Mouse (Mus musculus) left cerebral cortex, adult 2 months (tissue): ENCODE data around the gene Gpm6b. TPM values are rescaled to one million over a fixed set of nuclear protein-coding genes. Genes with fewer than 3 reads are reported as not detected.
A peak's percentile ranks its signal among the peaks of the same experiment; 100 is the strongest.

Experiments
- DNase-seq, 2 experiments: peaks; one replicate each; pipeline ENCODE4 v3.0.0; 2021 to 2022; ENCODE audit warnings: low spot score in 2 of 2, mixed read lengths in 1 of 2; ENCODE audit errors: extremely low spot score in 1 of 2
- H3K27ac ChIP-seq: fragments of 200-600 bp; 2 replicates; pipeline ENCODE4 v1.8.1; 2022
- H3K4me3 ChIP-seq: fragments of 200-600 bp; 2 replicates; pipeline ENCODE4 v1.8.1; 2022
- CTCF ChIP-seq: fragments of 200-600 bp; IDR thresholded peaks from 2 replicates; pipeline ENCODE4 v1.8.1; 2022; ENCODE audit warnings: antibody characterized with exemption, mild to moderate bottlenecking, moderate library complexity
- intact Hi-C: fragments of 180-260 bp; cut with DNase I; formaldehyde crosslinking; loops from one replicate; pipeline ENCODE4 v1.15.1; 2025
- total RNA-seq, 2 experiments: library from RNA; stranded (reverse); gene quantifications; 2 replicates each; pipeline ENCODE4 v1.2.3; 2021

The Gpm6b gene
- total RNA-seq, 2 experiments from 2014 or later = 598 to 621 TPM

DNA sequence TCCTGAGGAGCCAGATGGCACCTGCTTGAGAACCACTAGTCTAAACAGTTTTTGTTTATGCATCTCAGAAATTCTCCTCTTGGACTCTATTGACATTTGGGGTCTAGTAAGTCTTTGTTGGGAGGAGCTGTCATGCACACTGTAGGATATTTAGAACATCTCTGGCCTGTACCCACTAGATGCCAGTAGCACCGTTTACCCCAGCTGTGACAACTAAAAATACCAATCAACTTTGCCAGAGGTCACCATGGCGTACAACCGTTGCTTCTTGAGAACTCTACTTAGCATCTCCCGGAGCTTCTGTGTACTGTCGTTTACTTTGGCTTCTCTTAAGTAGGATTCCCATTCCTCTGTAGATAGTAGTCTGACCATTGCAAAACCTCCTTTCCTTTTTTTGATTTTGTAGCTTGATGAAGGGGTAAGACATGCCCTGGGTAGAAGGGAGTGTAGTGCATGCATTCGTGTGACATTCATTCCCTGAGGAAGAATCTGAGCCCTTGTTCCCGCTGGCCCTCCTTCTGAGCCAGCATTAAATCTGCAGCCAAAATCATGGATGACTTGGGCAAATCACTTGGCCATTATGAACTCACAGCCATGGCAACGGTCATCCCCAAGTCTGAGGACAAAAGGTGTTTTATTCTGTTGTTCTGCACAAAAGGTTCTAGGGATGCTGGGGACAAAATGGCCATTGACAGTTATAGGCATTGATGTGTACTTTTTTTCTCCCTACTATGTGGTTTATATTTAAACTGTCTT is 126.9 kb downstream of the Gpm6b start:
- Histone ChIP-seq H3K27ac (peak overlapping the region; percentile 13; the same call in 1 of the 2 replicates), H3K4me3 (no peak overlapping the region)
- DNase-seq = no peak
- intact Hi-C loops = no loop called here
- TF ChIP-seq CTCF = no peak

DNA sequence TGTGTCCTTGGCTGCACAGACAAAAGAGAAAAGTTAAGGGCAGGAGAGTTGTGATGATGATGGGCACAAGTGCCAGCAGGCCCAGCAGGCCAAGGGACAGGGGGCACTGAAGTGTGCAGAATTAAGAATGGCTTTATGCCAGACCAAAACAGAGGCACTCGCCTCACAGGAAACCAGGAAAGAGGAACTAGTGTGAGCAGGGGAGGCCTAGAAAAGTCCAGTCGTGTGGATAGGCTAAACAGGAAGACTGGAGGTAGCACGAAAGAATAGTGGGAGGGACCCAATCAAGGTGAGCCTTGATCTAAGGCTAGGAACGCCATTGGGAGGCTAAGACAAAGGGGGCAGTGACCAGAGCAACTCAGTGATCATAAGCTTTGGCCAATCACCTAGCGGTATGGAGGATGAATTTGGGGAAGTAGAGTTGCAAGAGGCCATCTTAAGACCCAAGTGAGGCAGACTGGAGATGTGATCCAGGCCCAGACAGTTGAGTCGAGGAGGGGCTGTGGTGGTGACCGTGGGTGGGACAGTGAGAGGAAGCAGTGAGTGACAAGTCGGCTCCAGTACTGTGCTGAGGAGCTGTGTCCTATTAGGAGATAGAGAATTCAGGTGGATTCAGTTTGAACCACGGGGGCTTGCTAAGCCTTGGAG is 138.1 kb downstream of the Gpm6b start:
- Histone ChIP-seq H3K4me3 (no peak overlapping the region), H3K27ac (no peak overlapping the region)
- TF ChIP-seq CTCF = no peak
- peak in 1 of 2 experiments; percentile 6 for DNase-seq
- intact Hi-C loops = no loop called here

DNA sequence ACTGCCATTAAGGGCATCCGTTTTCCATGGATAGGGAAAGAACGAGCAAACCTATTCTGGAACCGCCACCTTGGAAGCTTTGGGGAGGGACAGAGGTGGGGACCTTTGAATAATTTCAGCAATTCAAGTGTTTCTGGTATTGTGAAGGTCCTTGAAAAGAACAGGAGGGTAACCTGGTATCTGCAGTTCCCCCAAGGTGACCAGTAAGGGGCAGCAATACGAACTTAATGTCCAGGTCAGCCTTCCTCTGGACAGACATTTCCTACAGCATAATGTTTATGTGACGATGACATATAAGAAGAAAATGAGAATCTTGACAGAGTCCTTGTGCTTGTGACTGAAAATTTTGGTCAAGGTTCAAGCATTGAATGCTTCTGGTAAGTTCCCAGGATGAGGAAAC is 139.9 kb downstream of the Gpm6b start:
- Histone ChIP-seq H3K4me3 (no peak overlapping the region), H3K27ac (no peak overlapping the region)
- TF ChIP-seq CTCF = peak; percentile 36
- intact Hi-C loops = no loop called here
- DNase-seq = no peak

DNA sequence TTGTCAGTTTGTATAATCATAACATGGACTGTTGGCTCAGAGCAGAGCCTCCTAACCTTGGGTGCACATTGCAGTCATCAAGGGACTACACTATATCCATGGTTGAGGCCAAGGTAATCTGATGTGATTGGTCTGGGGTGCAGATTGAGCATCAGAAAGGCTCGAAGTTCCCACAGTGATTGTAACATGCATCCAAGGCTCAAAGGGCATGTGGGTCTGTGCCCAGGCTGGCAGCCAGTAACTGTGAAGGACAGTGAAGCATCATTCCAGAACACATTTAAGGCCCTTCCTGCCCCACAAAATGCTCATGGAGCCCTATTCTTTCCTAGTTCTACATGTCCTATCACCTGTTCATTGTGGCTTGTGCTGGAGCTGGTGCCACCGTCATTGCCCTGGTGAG is 144.9 kb downstream of the Gpm6b start:
- Histone ChIP-seq H3K4me3 (no peak overlapping the region), H3K27ac (no peak overlapping the region)
- intact Hi-C loops = no loop called here
- no peak for TF ChIP-seq CTCF
- no peak for DNase-seq

DNA sequence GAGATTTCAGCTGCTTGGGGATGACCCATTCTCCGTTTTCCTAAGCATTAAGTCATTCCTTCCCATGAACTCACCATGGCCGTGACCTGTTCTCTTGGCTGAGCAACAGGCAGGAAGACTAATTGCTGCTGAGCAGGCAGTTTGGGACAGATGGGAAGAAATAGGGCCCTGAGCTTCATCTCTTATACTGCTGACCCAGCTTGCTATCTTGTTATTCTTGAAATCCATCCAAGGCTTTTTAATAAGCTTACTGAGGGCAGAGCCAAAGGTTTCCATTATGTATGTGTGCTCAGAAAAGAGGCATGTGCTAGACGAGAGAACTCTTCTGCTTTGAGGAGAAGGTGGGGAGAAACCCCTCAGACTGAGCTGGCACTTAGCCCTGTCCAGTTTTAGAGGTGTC is 146.2 kb downstream of the Gpm6b start:
- Histone ChIP-seq H3K27ac (no peak overlapping the region), H3K4me3 (no peak overlapping the region)
- no peak for TF ChIP-seq CTCF
- intact Hi-C loops = no loop called here
- no peak for DNase-seq

DNA sequence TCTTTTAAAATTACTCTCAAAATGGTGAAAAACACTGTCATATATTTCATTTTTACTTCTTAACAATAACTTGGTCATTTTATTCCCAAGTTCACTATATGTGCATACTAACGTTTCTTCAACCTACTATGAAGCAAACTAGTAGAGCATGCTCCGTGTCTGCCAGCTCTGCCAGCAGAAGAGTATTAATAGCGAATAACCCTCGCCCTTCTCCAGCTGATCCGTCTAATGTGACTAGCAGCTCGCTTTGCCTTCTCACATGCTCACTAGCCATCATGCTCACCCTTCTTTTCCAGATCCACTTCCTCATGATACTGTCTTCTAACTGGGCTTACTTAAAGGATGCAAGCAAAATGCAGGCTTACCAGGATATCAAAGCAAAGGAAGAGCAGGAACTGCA is 147.9 kb downstream of the Gpm6b start:
- intact Hi-C loops = no loop called here
- TF ChIP-seq CTCF = no peak
- no peak overlapping the region for H3K4me3 ChIP-seq
- no peak for DNase-seq
- H3K27ac ChIP-seq = no peak overlapping the region

DNA sequence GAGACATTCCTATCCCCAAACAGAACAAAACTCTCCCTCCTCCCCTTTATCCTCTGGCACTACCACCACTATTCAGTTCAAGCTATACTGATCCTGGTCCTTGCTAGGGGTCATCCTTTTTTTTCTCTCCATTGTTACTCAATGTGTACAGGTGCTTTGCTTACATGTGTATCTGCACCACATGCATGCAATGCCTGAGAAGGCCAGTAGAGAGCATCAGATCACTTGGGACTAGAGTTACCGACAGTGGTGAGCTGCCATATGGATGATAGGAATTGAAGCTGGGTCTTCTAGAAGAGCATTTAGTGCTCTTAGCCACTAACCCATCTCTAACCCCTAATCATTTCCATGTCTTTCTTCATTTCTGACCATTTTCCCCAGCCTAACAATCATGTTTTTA is 155.0 kb downstream of the Gpm6b start:
- no peak for DNase-seq
- intact Hi-C loops = no loop called here
- TF ChIP-seq CTCF = peak; percentile 15
- no peak overlapping the region for H3K27ac ChIP-seq
- H3K4me3 ChIP-seq = no peak overlapping the region

DNA sequence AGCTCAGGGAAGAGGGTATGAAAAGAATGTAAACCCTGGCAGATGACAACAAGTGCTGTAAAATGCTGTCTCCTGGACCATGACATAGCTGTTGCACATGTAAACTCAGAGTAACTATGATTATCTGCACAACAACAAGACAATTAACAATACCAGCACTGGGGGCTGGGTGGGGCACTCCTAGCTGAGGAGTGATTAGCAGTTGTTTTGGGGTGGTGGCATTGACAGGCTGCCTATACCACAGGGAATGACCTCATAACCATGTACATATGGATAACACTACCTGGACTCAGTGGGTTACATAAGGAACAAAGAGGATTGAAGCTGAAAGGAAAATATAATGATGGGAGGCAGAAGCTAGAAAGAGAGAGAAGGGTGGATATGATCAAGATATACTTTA is 169.2 kb downstream of the Gpm6b start:
- Histone ChIP-seq H3K27ac (no peak overlapping the region), H3K4me3 (no peak overlapping the region)
- no peak for DNase-seq
- no peak for TF ChIP-seq CTCF
- intact Hi-C loops = no loop called here

DNA sequence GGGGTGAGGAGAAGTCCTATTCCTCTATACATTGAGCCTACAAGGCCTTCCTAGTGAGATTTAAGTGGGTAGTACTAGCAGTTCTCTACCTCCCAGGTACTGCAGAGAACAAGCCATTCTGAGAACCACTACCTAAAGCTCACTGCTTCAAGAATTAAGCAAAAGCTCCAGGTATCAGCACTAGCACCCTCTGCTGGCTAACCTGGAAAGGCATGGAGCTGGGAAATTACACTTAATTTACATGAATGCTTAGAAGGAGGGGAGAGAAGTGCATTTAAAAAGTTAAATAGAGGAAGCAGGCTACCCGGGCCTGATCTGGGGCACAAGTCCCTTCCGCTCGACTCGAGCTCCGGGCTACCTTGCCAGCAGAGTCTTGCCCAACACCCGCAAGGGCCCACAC is 177.5 kb downstream of the Gpm6b start:
- H3K27ac ChIP-seq = no peak overlapping the region
- no peak overlapping the region for H3K4me3 ChIP-seq
- DNase-seq = peak in 1 of 2 experiments; percentile 28
- intact Hi-C loops = loop anchor here (2.0 kb wide), 1 partner anchor 247 kb away; no protein-coding TSS in a partner anchor
- peak; percentile 64 for TF ChIP-seq CTCF

DNA sequence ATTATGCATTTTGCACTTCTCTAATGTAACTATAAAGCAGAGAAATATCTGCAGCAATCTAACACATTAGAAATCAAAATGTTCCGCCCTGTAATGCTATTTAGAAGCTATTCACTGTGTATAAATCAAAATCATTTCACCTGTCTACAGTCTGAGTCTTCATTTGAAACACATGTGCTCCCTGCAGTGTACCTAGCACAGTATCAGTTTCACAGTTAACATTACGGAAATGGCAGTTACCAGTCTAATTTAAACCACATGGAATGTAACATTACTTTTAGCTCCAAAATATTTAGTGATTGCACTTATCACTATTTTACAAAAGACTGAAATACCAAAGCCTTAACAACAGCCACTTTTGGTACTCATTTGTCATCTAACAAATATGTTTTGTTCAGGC is 196.1 kb downstream of the Gpm6b start:
- no peak for TF ChIP-seq CTCF
- intact Hi-C loops = no loop called here

More for the DNA sequence above, 196.1 kb downstream of the Gpm6b start:
- Histone ChIP-seq H3K27ac (no peak overlapping the region), H3K4me3 (no peak overlapping the region)
- DNase-seq = no peak

Other genes with a start within 250 kb of the Gpm6b start
- gene Gemin8, start 68.5 kb upstream of the Gpm6b start, total RNA-seq = 10 to 100 TPM; 12.8 to 14.1 TPM
- 10 to 100 TPM; 46.9 to 52.9 TPM for gene Trappc2, start 201.7 kb downstream of the Gpm6b start, total RNA-seq
- 1 to 10 TPM; 4.8 to 5.4 TPM for gene Ofd1, start 201.8 kb downstream of the Gpm6b start, total RNA-seq
- gene Rab9, start 241.0 kb downstream of the Gpm6b start, total RNA-seq = 10 to 100 TPM; 30.7 to 34.0 TPM